Mouse (Mus musculus) kidney, embryonic 14.5 days (tissue): Measurements from ENCODE around the gene Adh7. TPM values are rescaled to one million over a fixed set of nuclear protein-coding genes. Genes with fewer than 3 reads are reported as not detected.

ENCODE experiments used
- ATAC-seq: fragments of 200-750 bp; cut with Nextera tagmentation; 2 replicates; pipeline ENCODE4 v1.8.0; 2017; ENCODE audit warnings: moderate number of reproducible peaks, mild to moderate bottlenecking, moderate TSS enrichment, moderate library complexity; ENCODE audit not compliant: low FRiP score, low TSS enrichment
- H3K27ac ChIP-seq: fragments of 300-500 bp; sonication (generic); 2 replicates; pipeline ENCODE4 v1.5.1; 2014; ENCODE audit warnings: low read depth, mild to moderate bottlenecking, low read length, moderate library complexity, mixed read lengths
- H3K27me3 ChIP-seq: fragments of 300-500 bp; sonication (generic); 2 replicates; pipeline ENCODE4 v1.6.1; 2014; ENCODE audit warnings: mild to moderate bottlenecking, low read length; ENCODE audit not compliant: control insufficient read depth, insufficient read depth
- H3K36me3 ChIP-seq: fragments of 300-500 bp; sonication (generic); 2 replicates; pipeline ENCODE4 v1.6.1; 2014; ENCODE audit warnings: low read length, mixed read lengths; ENCODE audit not compliant: control insufficient read depth, insufficient read depth
- H3K4me1 ChIP-seq: fragments of 300-500 bp; sonication (generic); 2 replicates; pipeline ENCODE4 v1.6.1; 2014; ENCODE audit warnings: low read length, mixed read lengths; ENCODE audit not compliant: control insufficient read depth, insufficient read depth
- H3K4me2 ChIP-seq: fragments of 300-500 bp; sonication (generic); replicated peaks from 2 replicates; pipeline ENCODE4 v1.6.1; 2014; ENCODE audit warnings: low read depth, mild to moderate bottlenecking, low read length
- H3K4me3 ChIP-seq: fragments of 300-500 bp; sonication (generic); 2 replicates; pipeline ENCODE4 v1.5.1; 2014; ENCODE audit warnings: mild to moderate bottlenecking, low read length
- H3K9ac ChIP-seq: fragments of 300-500 bp; sonication (generic); 2 replicates; pipeline ENCODE4 v1.6.1; 2014; ENCODE audit warnings: low read depth, mild to moderate bottlenecking, low read length, moderate library complexity
- H3K9me3 ChIP-seq: fragments of 300-500 bp; sonication (generic); 2 replicates; pipeline ENCODE4 v1.6.1; 2016; ENCODE audit warnings: low read length; ENCODE audit not compliant: control insufficient read depth
- WGBS: fragments of 180-500 bp; shearing (Covaris S2); extraction: QIAGEN DNeasy Blood & Tissue Kit; methylation state at CpG from one replicate; pipeline ENCODE4 v1.1.7; 2014; 5-methylcytosine and 5-hydroxymethylcytosine counted together
- polyA plus RNA-seq: library from polyadenylated mRNA; unstranded; fragments of >200 nt; fragmentation: Nextera tagmentation; extraction: Ambion mirVana; gene quantifications from 2 replicates; pipeline ENCODE4 v1.2.1, GENCODE M21; 2014

The Adh7 gene
- polyA plus RNA-seq, 1 experiment from 2014 or later = 0.46 TPM

DNA sequence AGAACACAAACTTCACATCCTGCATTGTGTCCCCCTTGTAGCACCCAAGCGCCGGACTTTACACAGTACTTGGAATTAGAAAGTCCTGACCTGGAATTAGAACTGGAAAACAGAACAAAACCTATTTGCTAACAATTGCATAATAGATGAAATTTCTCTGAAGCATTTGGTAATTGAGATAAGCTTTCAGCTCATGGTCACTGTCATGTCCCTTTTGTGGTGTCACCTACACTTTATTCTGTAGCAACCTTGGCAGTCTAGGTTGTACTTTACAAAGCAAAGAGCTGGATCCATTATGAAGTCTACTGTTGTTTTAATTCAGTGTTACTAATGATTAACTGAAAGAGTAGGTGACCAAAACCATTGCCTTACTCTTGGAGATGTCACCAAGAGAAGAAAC is 9.5 kb downstream of the Adh7 start:
- H3K4me3 ChIP-seq = no peak overlapping the region
- no peak overlapping the region for H3K27ac ChIP-seq
- no peaks in the 10 kb centered on the region for H3K27me3 ChIP-seq
- WGBS = 100% methylated on average over 2 of the region's 2 CpGs
- no peaks in the 10 kb centered on the region for H3K9me3 ChIP-seq
- no peaks in the 10 kb centered on the region for H3K4me1 ChIP-seq
- no peak overlapping the region for H3K4me2 ChIP-seq
- H3K9ac ChIP-seq = no peak overlapping the region
- H3K36me3 ChIP-seq = no peaks in the 10 kb centered on the region
- no peak for ATAC-seq

DNA sequence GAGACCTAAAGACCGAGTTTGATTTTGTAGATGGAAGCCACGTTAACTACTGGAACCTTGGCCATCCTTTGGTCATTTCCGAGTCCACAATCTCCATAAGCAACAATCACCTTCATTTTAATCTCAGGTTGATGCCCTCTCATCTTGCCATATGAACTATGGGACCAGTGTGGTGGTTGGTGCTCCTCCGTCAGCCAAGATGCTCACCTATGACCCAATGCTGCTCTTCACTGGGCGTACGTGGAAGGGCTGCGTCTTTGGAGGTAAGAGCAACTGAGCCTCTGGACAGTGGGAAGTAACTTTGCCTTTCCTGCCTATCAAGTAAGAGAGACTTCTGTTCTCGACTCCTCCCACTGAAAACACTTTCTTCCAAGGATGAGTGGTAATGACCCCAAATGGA is 10.2 kb downstream of the Adh7 start:
- no peaks in the 10 kb centered on the region for H3K9me3 ChIP-seq
- no peak overlapping the region for H3K9ac ChIP-seq
- no peak for ATAC-seq
- no peak overlapping the region for H3K4me3 ChIP-seq
- WGBS = 89% methylated on average over 8 of the region's 8 CpGs
- H3K4me1 ChIP-seq = no peaks in the 10 kb centered on the region
- no peak overlapping the region for H3K4me2 ChIP-seq
- H3K36me3 ChIP-seq = no peaks in the 10 kb centered on the region
- no peaks in the 10 kb centered on the region for H3K27me3 ChIP-seq
- no peak overlapping the region for H3K27ac ChIP-seq

DNA sequence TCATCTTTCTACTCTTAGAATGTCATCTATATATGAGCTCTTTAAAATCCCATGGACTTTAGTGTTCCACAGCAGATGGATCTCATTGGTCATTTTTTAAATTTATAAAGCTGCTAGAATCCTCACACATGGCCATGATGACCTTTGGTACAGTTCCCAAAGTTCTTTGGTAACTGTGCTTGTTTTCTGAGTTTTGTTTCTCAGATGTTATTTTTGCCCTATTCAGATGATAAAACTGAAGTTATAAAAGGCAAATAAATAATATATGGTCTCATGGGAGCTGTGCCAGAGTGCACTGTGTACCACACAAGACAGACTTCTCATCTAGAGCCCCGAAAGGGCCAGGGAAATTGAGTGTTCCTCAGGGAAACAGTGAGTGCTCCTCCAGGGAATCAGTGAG is 11.9 kb downstream of the Adh7 start:
- no peak for ATAC-seq
- Histone ChIP-seq H3K4me2 (no peak overlapping the region), H3K9ac (no peak overlapping the region), H3K27ac (no peak overlapping the region), H3K4me3 (no peak overlapping the region), H3K4me1 (no peaks in the 10 kb centered on the region), H3K9me3 (no peaks in the 10 kb centered on the region), H3K36me3 (no peaks in the 10 kb centered on the region), H3K27me3 (no peaks in the 10 kb centered on the region)
- WGBS = 72% methylated on average over 1 of the region's 1 CpGs

DNA sequence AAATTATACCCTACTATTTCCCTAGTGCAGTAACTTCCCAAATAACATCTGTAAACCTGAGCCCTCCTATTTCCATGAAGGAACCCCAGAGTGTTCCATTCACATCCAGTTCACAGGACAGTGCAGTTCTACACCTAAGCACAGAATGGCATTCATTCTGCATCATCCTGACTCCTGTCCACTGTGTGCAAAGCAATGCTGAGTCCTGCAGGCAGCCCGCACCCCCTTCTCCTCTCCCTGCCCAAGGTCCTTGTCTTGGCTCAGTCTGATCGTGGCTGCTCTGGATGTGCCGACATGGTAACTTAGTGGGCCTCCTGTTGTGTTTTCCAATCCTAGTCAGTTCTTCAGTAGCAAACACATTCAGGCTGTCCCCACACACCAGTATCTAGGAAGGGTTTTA is 12.7 kb downstream of the Adh7 start:
- H3K27ac ChIP-seq = no peak overlapping the region
- no peaks in the 10 kb centered on the region for H3K27me3 ChIP-seq
- no peaks in the 10 kb centered on the region for H3K4me1 ChIP-seq
- ATAC-seq = no peak
- no peak overlapping the region for H3K9ac ChIP-seq
- no peaks in the 10 kb centered on the region for H3K36me3 ChIP-seq
- H3K4me3 ChIP-seq = no peak overlapping the region
- no peak overlapping the region for H3K4me2 ChIP-seq
- H3K9me3 ChIP-seq = no peaks in the 10 kb centered on the region
- WGBS = 87% methylated on average over 3 of the region's 3 CpGs

GRCm38 (mm10) chr3:138231531-138231930 is 14.0 kb downstream of the Adh7 start:
- Histone ChIP-seq H3K36me3 (no peaks in the 10 kb centered on the region), H3K27me3 (no peaks in the 10 kb centered on the region), H3K4me2 (no peak overlapping the region), H3K9me3 (no peaks in the 10 kb centered on the region), H3K9ac (no peak overlapping the region), H3K4me3 (no peak overlapping the region), H3K27ac (no peak overlapping the region), H3K4me1 (no peaks in the 10 kb centered on the region)
- WGBS = 91% methylated on average over 2 of the region's 2 CpGs
- ATAC-seq = no peak

DNA sequence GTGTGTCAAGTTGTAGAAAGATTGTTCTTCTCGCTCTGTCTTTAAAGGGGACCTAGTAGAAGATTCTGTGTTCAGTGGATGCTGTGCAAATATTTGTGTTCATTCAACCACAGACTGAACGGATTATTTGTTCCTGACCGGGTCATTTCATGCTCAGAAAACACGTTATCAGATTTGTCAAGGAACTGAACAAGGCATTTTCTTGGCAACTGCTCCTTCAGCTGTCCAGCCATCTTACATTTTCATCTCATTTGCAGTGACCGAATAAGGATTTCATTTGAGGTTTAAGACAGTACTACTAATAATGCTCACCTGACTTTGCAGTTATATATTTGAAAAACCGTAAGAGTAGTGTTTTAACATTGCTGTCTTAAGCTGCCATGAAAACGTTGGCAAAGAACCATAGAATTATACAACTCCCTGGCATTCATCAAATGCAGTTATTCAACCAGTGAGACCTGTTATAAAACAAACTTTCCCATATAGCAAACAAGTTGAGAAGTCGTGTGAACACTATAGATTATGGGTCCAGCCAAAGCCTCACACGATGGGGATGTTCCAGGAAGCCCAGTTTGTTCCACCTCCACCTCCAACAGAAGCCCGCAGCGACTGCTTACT is 19.1 kb downstream of the Adh7 start:
- Histone ChIP-seq H3K36me3 (no peaks in the 10 kb centered on the region), H3K4me3 (no peak overlapping the region), H3K9ac (no peak overlapping the region), H3K27me3 (no peaks in the 10 kb centered on the region), H3K27ac (no peak overlapping the region), H3K4me2 (no peak overlapping the region), H3K4me1 (peaks cover 5% of the 10 kb centered on the region; the same call in 1 of the 2 replicates), H3K9me3 (no peaks in the 10 kb centered on the region)
- WGBS = 57% methylated on average over 11 of the region's 11 CpGs
- ATAC-seq = no peak

DNA sequence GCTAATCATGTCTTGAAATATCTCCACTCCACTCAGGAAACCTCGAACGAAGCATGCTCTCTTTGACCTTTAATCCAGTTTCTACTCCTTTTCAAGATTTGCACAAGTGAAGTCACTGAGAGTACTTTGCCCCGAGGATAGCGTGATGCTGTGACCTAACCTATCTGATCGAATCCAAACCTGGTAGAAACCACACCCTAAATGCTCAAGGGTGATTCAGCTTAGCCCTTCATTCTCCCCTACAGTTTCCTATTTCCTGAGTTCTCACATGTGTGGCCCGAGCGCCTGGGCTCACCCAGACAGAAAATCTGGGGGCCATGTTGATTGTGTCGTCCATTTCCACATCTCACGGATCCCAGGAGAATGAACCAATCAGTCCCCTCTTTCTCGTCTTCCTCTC is 20.5 kb downstream of the Adh7 start:
- ATAC-seq = no peak
- Histone ChIP-seq H3K36me3 (no peaks in the 10 kb centered on the region), H3K4me2 (no peak overlapping the region), H3K27me3 (no peaks in the 10 kb centered on the region), H3K4me1 (peaks cover 5% of the 10 kb centered on the region; the same call in 1 of the 2 replicates), H3K9me3 (no peaks in the 10 kb centered on the region), H3K9ac (no peak overlapping the region), H3K4me3 (no peak overlapping the region), H3K27ac (no peak overlapping the region)
- WGBS = 83% methylated on average over 10 of the region's 10 CpGs

DNA sequence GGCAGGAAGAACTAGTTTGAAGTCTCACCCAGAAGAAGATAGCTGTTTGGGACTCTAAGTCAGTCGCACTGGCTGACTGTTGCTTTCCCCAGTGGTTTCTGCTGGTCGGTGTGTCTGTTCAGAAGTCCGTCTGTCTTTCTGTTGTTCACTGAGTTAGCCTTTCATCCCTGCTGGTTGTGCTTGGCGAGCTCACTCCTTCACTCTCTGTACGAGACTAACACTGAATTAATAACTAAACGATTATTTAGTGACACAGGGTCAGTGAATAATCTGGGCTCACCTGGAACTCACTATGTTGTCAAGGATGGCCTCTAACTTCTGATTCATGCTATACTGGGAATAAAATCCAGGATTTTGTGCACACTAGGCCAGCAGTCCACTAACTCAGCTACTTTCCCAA is 21.9 kb downstream of the Adh7 start:
- H3K4me1 ChIP-seq = peaks cover 5% of the 10 kb centered on the region; the same call in 1 of the 2 replicates
- no peak overlapping the region for H3K9ac ChIP-seq
- H3K27ac ChIP-seq = no peak overlapping the region
- H3K4me3 ChIP-seq = no peak overlapping the region
- ATAC-seq = no peak
- no peak overlapping the region for H3K4me2 ChIP-seq
- H3K36me3 ChIP-seq = no peaks in the 10 kb centered on the region
- H3K27me3 ChIP-seq = no peaks in the 10 kb centered on the region
- no peaks in the 10 kb centered on the region for H3K9me3 ChIP-seq
- WGBS = 87% methylated on average over 6 of the region's 6 CpGs

- Histone ChIP-seq H3K27me3 (no peaks in the 10 kb centered on the region), H3K4me1 (peaks cover 5% of the 10 kb centered on the region; the same call in 1 of the 2 replicates), H3K9me3 (no peaks in the 10 kb centered on the region), H3K4me3 (no peak overlapping the region), H3K36me3 (no peaks in the 10 kb centered on the region), H3K4me2 (no peak overlapping the region), H3K27ac (no peak overlapping the region), H3K9ac (no peak overlapping the region)
- WGBS = 66% methylated on average over 3 of the region's 3 CpGs
- no peak for ATAC-seq
These were observed 22.9 kb downstream of the Adh7 start for GRCm38 (mm10) chr3:138240411-138240810.
